In the genomic region with DNA sequence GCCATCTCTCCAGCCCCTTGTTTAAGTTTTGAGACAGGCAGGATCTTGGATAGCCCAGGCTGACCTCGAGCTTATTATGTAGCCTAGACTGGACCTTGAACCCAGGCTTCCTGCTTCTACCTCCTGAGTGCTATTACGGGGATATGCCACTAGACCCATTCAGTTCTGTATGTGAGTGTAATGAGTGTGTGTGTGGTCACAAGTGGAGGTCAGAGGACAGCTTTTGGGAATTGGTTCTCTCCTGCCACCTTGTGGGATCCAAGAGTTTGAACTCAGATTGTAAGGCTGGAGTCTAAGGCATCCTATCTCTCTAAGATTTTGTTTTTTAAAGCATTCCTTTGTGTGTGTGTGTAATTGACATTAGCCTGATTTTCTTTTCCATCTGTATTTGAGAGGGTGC, we compare ENCODE assay signal across 9 mouse cellular contexts. TPM values are rescaled to one million over a fixed set of nuclear protein-coding genes. Genes with fewer than 3 reads are reported as not detected.
DNase-seq lines count a peak whose midpoint lies in the region; ATAC-seq and TF ChIP-seq lines count a peak whose summit lies in the region.
"Had no signal": no experiment of that assay in that cellular context is flagged by ENCODE, and none has a peak within 500 bp of the region (broad histone marks: within the 10 kb centered on the region; RNA-seq: fewer than 3 reads in every experiment).

No protein-coding gene starts in this region.

- no peaks in the 10 kb centered on the region for H3K9me3 ChIP-seq in kidney, embryonic 14.5 days (ENCODE audit: control insufficient read depth, low read length)

- no peak overlapping the region for H3K9ac ChIP-seq in kidney, embryonic 14.5 days (ENCODE audit: low read depth, low read length)

- H3K4me2 ChIP-seq in kidney, embryonic 14.5 days (replicated peaks; ENCODE audit: low read depth, low read length): no peak overlapping the region

- H3K4me1 ChIP-seq in kidney, embryonic 14.5 days (ENCODE audit: control insufficient read depth, insufficient read depth, low read length): peaks cover 27% of the 10 kb centered on the region; the same call in 1 of the 2 replicates

- no peak overlapping the region for H3K4me3 ChIP-seq in kidney, embryonic 14.5 days (ENCODE audit: low read length)

- no peaks in the 10 kb centered on the region for H3K27me3 ChIP-seq in kidney, embryonic 14.5 days (ENCODE audit: control insufficient read depth, insufficient read depth, low read length)

- ATAC-seq in kidney, embryonic 14.5 days (ENCODE audit: low FRiP score, low TSS enrichment): no peak

- DNase-seq in adrenal gland, adult (ENCODE audit: inconsistent age in 2 of 2, low spot score in 1 of 2): peak; percentile 57 to 82
- DNase-seq in adrenal gland, postnatal 25 days: no peak
- peak; percentile 28 for DNase-seq in kidney, adult 18-20 months
- peak; percentile 73 for DNase-seq in brain, embryonic 14.5 days (ENCODE audit: low read depth)
- peak; percentile 31 for DNase-seq in lung, postnatal 14 days
- DNase-seq in spleen, postnatal 4 days (ENCODE audit: low spot score in 2 of 2): no peak
- DNase-seq in urinary bladder, postnatal 4 days (ENCODE audit: low spot score in 2 of 2): no peak
- DNase-seq: B cell, adult 2 months had no signal

- H3K27ac ChIP-seq in kidney, embryonic 14.5 days (ENCODE audit: low read depth, low read length): no peak overlapping the region

- no peaks in the 10 kb centered on the region for H3K36me3 ChIP-seq in kidney, embryonic 14.5 days (ENCODE audit: control insufficient read depth, insufficient read depth, low read length)

- no peak for TF ChIP-seq POLR2A in brain, embryonic 14.5 days (IDR thresholded peaks at IDR 0.05; ENCODE audit: borderline replicate concordance, extremely low read depth, insufficient read depth, insufficient read length, poor library complexity, severe bottlenecking)

- TF ChIP-seq CTCF in brain, embryonic 14.5 days (IDR thresholded peaks at IDR 0.05; ENCODE audit: borderline replicate concordance, extremely low read depth, insufficient read depth, insufficient read length): peak; percentile 59; the same call in 1 of the 2 replicates

- 45% methylated on average over 2 of the region's 2 CpGs for WGBS in kidney, embryonic 14.5 days

RNA-seq across cellular contexts. Expression of a gene that starts 2.0 kb away (rescaled TPM):
- 42.8 and 59.0 TPM in 2 replicates for total RNA-seq in adrenal gland, postnatal 25 days (2021)
- polyA plus RNA-seq in kidney, embryonic 14.5 days (2014; fragmentation: Nextera tagmentation; extraction: Ambion mirVana): 23.3 and 25.5 TPM in 2 replicates
- 18.8 and 22.8 TPM in 2 replicates for polyA plus RNA-seq in brain, embryonic 14.5 days (2012; rRNA removed)

Comparison
In these comparisons a context has a peak if more than half of its experiments do, and no peak if none do; other contexts are left out.
1. DNase-seq: peak in adrenal gland, adult (2 of 2), kidney, adult 18-20 months (single experiment), brain, embryonic 14.5 days (single experiment) and lung, postnatal 14 days (single experiment); none in adrenal gland, postnatal 25 days (single experiment), spleen, postnatal 4 days (0 of 2) and urinary bladder, postnatal 4 days (0 of 2).